Mouse (Mus musculus): ENCODE measurements around the gene Mss51.

Gene Mss51

DNA sequence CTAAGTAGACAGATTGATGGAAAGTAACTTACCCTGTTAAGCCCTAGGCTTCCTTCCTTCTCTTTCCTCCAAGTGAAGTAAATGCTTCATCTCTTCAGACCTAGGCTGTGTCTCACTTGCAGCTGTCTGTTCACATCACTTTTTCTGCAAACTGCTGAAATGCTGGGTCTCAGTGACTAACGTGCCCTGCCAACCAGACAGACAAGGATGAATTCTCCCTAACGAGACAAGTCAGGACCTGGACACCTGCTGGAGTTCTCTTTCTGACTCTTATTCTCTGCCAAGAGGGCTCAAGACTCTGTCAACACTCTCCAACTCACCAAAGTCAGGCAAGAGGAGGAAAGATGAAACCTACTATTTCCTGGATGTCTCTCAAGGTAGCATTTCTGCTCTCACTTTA lies at the start of gene Mss51:
Gene Mss51, minus strand, starts transcription at position 299 of the 400 bp plus-strand sequence.
- no peak for DNase-seq (ENCODE audit: low spot score)

DNA sequence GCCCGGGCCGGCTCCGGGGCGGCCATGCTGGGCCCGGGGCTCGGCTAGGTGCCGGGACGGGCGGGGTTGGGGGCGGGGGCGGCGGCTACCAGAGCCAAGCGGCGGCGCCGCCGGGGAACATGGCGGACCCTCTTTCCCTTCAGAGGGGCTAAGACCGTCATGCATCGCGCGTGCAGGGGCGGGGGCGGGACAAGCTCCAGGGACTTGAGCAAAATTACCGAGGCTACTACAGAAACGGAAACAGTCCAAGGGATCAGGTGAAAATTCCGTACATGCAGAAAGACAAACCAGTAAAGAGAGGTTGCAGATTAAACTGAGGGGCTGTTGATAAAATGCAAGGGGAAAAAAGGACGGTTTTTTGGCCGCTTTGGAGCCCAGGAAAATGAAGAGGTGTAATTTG lies 49.7 kb upstream of the Mss51 start, which contains the start of gene Ppp3cb:
Gene Ppp3cb, minus strand, starts transcription at position 159 of the 400 bp plus-strand sequence.
- DNase-seq (ENCODE audit: low spot score) = peak; percentile 62

- peak; percentile 88 for DNase-seq (ENCODE audit: low spot score)
Observed at GRCm38 (mm10) chr14:20545529-20546331, 49.0 kb upstream of the Mss51 start.

DNA sequence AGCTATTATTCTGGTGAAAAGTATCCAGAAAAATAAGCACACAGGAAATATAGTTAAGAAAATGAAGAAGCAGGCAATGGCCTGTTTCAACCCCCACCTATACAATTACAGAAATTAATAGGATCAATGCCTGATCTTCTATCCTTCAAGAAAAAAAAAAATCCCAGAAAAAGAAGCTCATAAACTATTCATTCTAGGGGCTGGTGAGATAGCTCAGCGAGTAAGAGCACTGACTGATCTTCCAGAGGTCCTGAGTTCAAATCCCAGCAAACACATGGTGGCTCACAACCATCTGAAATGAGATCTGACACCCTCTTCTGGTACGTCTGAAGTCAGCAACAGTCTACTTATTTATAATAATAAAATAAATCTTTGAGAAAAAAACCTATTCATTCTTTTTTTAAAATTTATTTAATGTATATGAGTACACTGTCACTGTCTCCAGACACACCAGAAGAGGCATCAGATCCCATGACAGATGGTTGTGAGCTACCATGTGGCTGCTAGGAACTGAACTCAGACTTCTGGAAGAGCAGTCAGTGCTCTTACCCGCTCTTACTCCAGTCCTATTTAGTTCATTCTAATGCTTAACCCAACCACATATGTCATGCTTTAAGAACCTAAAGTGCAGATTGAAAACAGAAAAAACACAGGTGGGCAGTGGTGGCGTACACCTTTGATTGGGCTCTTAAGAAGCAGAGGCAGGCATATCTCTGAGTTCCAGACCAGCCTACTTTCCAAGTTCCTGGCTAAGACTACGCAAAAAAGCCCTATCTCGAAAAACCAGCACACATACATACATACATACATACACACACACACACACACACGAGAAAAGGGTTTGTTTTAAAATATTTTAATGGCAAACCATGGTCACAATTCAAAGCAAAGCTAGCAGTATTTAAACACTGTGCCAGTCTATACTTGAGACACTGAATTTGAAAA lies 48.0 kb upstream of the Mss51 start:
- DNase-seq (ENCODE audit: low spot score) = no peak

GRCm38 (mm10) chr14:20529643-20530042 lies 32.9 kb upstream of the Mss51 start:
- no peak for DNase-seq (ENCODE audit: low spot score)

DNA sequence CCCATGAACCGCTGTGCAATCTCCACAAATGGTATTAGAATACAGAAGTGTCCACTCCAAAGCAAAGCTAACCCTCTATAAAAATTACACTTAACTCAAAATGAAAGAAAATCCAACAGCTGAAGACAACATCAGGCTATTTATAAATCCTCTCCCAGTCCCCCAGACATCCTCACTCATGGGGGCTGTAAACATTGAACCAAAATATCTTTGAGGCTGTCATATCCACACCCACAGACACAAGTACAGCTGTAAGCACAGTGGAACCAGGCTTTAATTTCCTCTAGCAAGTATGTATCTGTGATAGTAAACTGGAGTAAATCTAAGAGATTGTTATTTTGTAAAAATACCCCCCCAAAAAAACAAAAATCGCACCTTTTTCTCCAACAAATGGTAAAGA lies 23.5 kb upstream of the Mss51 start:
- DNase-seq (ENCODE audit: low spot score) = no peak

GRCm38 (mm10) chr14:20508424-20508823 lies 11.7 kb upstream of the Mss51 start:
- DNase-seq (ENCODE audit: low spot score) = no peak

- DNase-seq (ENCODE audit: low spot score) = no peak
Observed at GRCm38 (mm10) chr14:20502966-20503365, 6.3 kb upstream of the Mss51 start.

- DNase-seq (ENCODE audit: low spot score) = no peak
Observed at GRCm38 (mm10) chr14:20499982-20500381, 3.3 kb upstream of the Mss51 start.

GRCm38 (mm10) chr14:20486031-20486430 lies 10.7 kb downstream of the Mss51 start:
- DNase-seq (ENCODE audit: low spot score) = no peak

DNA sequence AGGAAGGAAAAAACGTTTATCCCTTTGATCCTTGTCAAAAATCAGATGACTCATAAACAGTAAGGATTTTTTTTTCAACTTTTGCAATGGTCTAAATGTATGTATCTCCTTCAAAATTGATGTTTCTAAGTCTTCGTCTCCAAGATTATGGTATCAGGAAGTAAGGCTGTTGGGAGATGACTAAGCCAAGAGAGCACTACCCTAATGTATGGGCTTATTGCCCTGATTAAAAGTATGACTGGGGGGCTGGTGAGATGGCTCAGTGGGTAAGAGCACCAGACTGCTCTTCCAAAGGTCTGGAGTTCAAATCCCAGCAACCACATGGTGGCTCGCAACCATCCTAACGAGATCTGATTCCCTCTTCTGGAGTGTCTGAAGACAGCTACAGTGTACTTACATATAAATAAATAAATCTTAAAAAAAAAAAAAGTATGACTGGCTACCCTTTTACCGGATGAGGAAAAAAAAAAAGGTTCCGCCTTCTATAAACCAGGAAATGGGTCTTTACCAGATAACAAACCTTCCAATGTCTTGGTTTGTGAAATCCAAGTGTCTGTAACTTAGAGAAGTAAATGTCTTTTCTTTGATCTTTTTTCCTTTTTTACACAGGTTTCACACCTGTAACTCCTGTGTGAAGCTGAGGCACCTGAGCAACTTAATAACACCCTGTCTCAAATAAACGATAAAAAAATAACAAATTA lies 14.5 kb downstream of the Mss51 start:
- DNase-seq (ENCODE audit: low spot score) = no peak

DNA sequence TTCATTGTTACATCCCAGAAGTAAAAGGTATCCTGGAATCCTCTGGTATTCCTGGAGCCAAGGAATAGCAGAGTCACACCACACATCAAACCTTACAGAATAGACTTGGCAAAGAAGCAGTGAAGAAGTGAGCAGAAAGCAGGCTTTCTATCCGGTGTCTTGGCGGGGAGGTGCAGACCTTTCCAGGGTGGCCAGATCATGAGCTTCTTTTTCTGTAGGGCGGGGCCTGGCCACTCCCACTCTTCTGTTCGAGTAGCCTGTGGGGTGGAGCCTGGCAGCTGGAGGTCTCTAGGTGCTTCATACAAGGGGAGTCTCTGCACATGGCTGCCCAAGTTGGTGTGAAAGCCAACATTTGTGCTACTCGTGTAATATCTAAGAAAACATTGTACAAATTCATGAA lies 15.5 kb downstream of the Mss51 start:
- no peak for DNase-seq (ENCODE audit: low spot score)

DNA sequence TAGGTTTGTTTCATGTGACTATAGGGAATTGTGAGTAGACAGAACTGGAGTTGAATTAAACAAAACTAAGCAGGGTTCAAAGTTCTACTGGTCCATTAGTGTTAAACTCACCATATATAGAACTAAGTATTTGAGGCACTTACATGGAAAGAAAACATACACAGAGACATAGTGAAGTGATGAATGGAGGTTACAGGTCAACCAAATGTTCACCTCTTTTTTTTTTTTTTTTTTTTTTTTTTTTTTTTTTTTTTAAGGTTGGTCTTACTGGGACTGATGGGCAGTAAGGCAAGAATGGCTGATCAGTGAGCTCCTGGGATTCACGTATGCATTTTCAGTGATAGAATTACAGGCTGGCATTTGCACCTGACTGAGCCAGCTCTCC lies 16.5 kb downstream of the Mss51 start:
- DNase-seq (ENCODE audit: low spot score) = no peak

- DNase-seq (ENCODE audit: low spot score) = peak; percentile 83
Observed at GRCm38 (mm10) chr14:20479291-20480194, 17.2 kb downstream of the Mss51 start, which contains the start of gene Anxa7. Gene Anxa7, minus strand, starts transcription at chr14:20480133.

GRCm38 (mm10) chr14:20478801-20479200 lies 17.9 kb downstream of the Mss51 start:
- peak; percentile 38 for DNase-seq (ENCODE audit: low spot score)

DNA sequence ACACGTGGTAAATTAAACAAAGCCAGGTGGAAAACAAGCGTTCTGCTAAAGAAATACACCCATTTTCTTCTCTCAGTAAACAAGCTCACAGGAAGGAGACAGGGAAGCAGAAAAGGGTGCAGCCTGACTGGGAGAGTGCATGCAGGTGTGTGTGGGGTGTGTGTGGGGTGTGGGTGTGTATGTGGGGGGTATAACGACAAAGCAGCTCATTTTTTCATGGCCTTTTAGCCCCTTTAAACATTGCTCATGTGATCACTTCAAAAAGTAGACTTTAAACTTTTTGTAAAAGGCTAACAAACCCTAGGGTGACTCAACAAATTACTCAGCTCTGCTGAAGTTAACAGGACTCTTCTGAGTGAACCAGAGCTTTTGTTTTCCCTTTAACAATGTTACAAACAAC lies 18.3 kb downstream of the Mss51 start:
- DNase-seq (ENCODE audit: low spot score) = no peak

DNA sequence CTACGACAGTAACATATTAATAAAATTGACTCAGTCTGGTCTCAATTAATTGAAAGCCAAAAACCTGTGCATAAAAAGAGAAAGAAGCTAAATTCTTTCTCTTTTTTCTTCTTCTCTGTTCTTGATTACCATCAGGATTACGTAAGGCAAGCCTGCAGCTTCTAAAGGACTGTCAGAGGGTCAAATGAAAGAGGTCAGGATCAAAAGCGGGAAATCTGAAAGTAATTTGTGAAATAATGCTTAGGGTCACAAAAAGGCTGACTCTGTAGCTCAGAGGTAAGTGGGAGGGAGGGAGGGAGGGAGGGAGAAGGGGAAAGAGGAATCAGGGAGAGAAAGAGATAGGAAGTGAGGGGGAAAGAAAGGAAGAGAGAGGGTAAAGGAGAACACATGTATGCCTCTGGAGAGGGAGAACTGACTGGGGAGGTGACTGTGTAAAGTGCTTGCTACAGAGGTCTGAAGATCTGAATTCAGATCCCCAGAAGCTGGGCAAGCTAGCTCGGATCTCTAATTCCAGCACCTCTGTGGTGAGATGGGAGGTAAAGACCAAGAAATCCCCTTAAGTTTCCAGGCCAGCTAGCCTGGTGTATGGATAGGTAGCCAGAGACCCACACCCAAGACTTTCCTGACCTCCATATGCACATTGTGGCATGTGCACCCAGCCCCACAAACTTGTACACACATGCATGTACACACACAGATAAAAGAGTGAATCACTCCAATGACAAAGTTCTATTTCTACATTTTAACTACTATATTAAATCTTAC lies 19.3 kb downstream of the Mss51 start:
- no peak for DNase-seq (ENCODE audit: low spot score)

DNA sequence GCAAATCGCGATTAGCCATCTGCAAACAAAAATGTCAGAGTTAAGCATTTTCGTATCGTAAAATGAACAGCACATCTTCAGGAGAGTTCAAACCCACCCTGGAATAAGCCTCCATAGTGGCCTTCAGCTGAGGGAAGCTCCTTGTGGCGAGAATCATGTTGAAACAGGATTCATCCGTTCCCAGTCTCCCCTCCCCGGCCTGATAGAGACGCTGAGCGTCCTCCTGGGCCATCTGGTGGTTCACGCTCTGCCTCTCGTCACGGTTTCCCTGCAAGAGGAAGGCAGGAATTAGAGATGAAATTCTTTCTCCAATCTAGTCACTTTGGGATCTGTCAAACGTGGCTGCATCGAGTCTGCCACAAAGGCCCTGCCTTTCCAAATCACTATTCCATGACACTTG lies 36.5 kb downstream of the Mss51 start:
- no peak for DNase-seq (ENCODE audit: low spot score)

DNA sequence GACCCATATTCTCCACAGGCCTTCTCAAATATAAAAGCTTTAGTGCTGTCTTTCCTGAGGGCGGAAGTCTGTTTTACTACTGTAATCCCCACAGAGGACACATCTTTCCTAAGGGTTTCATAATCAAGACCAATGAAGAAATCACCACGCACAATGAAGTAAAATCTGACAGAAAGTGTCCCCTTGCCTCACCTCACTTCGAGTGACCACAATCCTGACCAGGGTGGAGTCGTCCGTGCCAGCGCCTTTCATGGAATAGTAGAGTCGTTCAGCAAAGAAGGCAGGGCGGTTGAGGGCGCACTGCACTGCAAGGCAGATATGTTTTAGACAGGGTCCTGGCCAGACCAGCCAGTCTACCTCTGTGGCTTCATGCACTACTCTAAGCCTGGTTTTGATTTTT lies 38.3 kb downstream of the Mss51 start:
- no peak for DNase-seq (ENCODE audit: low spot score)

DNA sequence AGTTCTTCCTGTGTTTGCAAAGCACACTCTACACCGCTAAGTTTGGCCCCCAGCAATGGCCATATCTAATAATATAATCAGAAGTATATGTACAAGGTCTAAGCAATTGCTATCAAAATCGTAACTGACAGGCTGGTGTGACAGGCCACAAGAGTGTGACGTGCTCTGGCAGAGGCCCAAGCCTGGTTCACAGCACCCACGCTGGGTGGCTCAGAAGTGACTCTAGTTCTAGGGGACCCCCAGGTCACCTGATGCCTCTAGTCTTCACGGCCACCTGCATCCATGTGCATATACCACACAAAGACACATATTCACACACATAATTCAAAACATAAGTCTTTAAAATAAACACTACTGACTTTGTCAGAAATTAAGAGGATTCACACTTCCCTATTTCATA lies 43.8 kb downstream of the Mss51 start:
- no peak for DNase-seq (ENCODE audit: low spot score)

Measured in urinary bladder, postnatal 25 days (tissue).